Mouse (Mus musculus): ENCODE data around the gene 0610040J01Rik. TPM values are rescaled to one million over a fixed set of nuclear protein-coding genes. Genes with fewer than 3 reads are reported as not detected.

The 0610040J01Rik gene
- polyA plus RNA-seq, 1 experiment, result 0.91 TPM

DNA sequence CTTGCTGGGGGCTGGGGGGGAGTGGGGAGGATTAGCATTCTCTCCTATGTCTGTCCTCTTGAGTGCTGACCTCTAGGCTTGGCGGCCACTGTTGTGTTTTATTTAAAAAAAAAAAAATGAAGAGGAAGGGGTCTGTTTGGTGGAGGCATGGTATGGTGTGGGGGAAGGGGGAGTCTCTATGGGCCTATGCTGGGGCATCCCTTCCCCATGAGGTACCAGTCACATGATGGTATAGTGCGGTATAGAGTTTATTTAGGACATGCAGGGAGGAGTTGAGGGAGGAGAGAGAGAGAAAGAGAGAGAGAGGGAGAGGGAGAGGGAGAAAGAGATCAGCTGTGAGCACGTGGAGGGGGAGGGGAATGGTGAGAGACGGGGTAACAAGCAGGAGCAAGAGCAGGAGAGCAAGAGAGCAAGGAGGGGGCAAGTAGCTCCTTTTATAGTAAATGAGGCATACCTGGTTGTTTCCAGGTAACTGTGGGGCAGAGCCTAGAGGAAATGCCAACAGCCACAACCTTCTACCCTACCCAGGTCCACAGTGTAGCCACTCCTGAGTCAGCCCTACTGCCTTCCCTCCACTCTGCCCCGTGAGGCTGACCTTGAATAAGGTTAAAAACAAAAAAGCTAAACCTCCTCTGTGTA, 15.4 kb downstream of the 0610040J01Rik start:
- H3K4me3 ChIP-seq (ENCODE audit: insufficient read depth, low read length), result peak overlapping the region; percentile 43
- peaks cover 41% of the 10 kb centered on the region for H3K4me1 ChIP-seq (ENCODE audit: control insufficient read depth, insufficient read depth, low read length)
- peak overlapping the region; percentile 93 for H3K27ac ChIP-seq (ENCODE audit: insufficient read depth, low read depth, low read length)
- no peak for TF ChIP-seq CTCF (IDR thresholded peaks at IDR 0.05; ENCODE audit: low read depth, low read length)
- no peak for TF ChIP-seq POLR2A (IDR thresholded peaks at IDR 0.05; ENCODE audit: borderline replicate concordance, low read depth, low read length)

DNA sequence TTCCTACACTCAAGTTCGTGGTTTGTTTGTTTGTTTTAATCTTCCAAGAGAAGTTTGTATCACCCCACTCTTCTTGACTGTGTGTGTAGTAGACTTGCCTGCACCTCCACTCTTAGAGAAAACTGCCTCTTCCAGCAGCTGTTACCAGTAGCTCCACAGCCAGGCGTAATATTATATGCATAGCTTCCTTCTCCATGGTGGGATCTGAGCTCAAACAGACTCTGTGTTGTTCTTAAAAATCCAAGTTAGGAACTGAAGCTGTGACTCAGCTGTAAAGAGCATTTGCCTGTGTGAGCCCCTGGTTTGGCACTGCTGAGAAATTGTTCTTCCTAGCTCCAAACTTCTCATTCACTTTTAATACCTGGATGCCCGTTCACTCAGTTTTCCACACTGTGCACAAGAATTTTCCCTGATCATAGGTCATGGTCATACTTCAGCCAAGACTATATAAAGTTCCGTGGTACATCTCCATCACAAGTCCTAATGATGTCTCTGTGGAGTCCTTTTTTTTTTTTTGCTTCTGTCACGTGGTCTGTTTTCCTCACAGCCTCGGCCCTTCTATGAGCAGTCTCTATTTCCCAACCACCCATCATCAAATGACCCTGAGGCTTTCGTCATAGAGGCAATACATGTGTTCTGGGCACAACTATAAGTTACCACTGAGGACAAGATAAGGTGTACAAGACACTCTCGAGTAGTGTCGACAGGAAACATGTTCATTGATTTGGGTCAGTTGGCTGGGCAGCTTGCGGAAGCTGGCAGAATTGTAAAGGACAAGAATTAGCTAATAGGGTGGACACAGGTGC, 16.4 kb downstream of the 0610040J01Rik start:
- Histone ChIP-seq H3K4me1 (ENCODE audit: control insufficient read depth, insufficient read depth, low read length) (peaks cover 41% of the 10 kb centered on the region), H3K4me3 (ENCODE audit: insufficient read depth, low read length) (no peak overlapping the region), H3K27ac (ENCODE audit: insufficient read depth, low read depth, low read length) (peak overlapping the region; percentile 31)
- no peak for TF ChIP-seq CTCF (IDR thresholded peaks at IDR 0.05; ENCODE audit: low read depth, low read length)
- no peak for TF ChIP-seq POLR2A (IDR thresholded peaks at IDR 0.05; ENCODE audit: borderline replicate concordance, low read depth, low read length)

DNA sequence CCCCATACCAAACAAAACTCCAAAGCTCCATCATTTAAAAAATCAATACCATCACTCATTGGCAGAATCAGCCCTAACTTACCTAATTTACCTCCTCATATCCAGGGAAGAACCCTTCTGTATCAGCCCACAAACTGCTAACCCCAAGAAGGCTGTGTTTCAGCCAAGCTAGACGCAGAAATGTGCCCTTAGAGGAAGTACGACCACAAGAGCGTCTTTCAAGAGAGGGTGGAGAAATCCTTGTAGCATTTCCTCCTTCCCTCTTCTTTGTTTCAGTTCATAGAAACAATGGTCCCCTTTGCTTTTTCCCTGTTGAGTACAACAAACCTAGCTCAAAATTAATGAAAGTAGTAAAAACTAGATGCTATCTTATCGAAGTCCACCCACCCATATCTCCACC, 18.9 kb downstream of the 0610040J01Rik start:
- H3K4me3 ChIP-seq (ENCODE audit: insufficient read depth, low read length), result no peak overlapping the region
- TF ChIP-seq POLR2A (IDR thresholded peaks at IDR 0.05; ENCODE audit: borderline replicate concordance, low read depth, low read length) (no peak), CTCF (IDR thresholded peaks at IDR 0.05; ENCODE audit: low read depth, low read length) (no peak)
- H3K4me1 ChIP-seq (ENCODE audit: control insufficient read depth, insufficient read depth, low read length), result peaks cover 37% of the 10 kb centered on the region
- peak overlapping the region; percentile 68 for H3K27ac ChIP-seq (ENCODE audit: insufficient read depth, low read depth, low read length)

DNA sequence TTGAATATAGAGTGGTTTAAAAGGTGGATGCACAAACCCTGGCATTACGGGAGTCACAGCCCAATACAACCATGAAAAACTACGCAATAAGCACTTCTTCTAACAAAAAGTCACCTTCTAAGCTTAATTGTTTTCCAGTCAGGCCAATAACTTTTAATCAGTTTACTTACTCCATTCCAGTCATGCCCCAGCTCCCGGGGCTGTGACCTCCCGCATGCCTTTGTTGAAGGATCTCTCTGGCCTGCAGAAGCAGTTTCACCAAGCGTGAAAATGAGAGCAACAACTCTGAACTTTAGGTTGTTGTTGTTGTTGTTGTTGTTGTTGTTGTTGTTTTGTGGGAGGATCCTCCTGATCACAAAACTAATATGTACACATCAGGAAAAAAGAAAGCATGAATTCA, 21.8 kb downstream of the 0610040J01Rik start:
- TF ChIP-seq POLR2A (IDR thresholded peaks at IDR 0.05; ENCODE audit: borderline replicate concordance, low read depth, low read length) (no peak), CTCF (IDR thresholded peaks at IDR 0.05; ENCODE audit: low read depth, low read length) (no peak)
- H3K27ac ChIP-seq (ENCODE audit: insufficient read depth, low read depth, low read length), result no peak overlapping the region

DNA sequence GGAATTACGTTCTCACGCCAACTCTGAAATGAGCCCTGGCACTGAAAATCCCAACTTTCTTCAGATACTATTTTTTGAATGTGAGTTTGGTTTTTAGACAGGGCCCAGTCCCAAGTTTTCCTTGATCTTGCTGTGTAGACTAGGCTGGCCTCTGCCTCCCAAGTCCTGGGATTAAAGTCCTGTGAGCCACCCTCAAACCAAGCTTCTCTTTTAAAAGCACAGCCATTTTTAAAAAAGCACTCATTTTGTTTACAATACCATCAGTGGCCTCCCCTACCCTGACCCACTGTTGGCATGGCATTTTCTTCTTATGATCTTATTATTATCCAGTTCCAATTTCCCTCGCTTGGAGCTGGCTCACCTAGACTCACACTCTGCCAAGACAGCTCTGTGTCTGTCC, 22.3 kb downstream of the 0610040J01Rik start:
- no peak for TF ChIP-seq POLR2A (IDR thresholded peaks at IDR 0.05; ENCODE audit: borderline replicate concordance, low read depth, low read length)
- TF ChIP-seq CTCF (IDR thresholded peaks at IDR 0.05; ENCODE audit: low read depth, low read length), result no peak
- Histone ChIP-seq H3K4me3 (ENCODE audit: insufficient read depth, low read length) (no peak overlapping the region), H3K4me1 (ENCODE audit: control insufficient read depth, insufficient read depth, low read length) (peaks cover 25% of the 10 kb centered on the region), H3K27ac (ENCODE audit: insufficient read depth, low read depth, low read length) (no peak overlapping the region)

More for the DNA sequence above, 21.8 kb downstream of the 0610040J01Rik start:
- Histone ChIP-seq H3K4me1 (ENCODE audit: control insufficient read depth, insufficient read depth, low read length) (peaks cover 26% of the 10 kb centered on the region), H3K4me3 (ENCODE audit: insufficient read depth, low read length) (no peak overlapping the region)

DNA sequence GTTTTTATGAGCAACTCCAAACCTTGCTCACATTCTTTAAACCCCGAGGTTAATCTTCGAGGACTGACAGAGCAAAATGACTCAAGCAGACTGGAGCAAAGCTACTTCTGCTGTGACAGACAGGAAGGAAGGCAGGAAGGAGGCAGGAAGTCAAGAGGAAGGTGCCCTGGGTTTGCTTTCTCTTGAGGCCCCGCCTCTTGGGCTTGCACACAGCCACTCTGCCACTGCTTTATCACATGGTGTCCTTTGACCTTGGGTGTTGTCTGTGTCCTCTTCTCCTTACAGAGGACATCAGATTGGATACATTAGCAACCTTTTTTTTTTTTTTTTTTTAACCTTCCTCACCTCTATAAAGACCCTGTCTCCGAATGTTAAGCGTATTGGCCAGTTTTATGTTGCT, 25.0 kb downstream of the 0610040J01Rik start:
- H3K4me3 ChIP-seq (ENCODE audit: insufficient read depth, low read length), result no peak overlapping the region
- H3K4me1 ChIP-seq (ENCODE audit: control insufficient read depth, insufficient read depth, low read length), result peaks cover 11% of the 10 kb centered on the region
- peak overlapping the region; percentile 16; the same call in 1 of the 2 replicates for H3K27ac ChIP-seq (ENCODE audit: insufficient read depth, low read depth, low read length)
- TF ChIP-seq POLR2A (IDR thresholded peaks at IDR 0.05; ENCODE audit: borderline replicate concordance, low read depth, low read length) (no peak), CTCF (IDR thresholded peaks at IDR 0.05; ENCODE audit: low read depth, low read length) (no peak)

DNA sequence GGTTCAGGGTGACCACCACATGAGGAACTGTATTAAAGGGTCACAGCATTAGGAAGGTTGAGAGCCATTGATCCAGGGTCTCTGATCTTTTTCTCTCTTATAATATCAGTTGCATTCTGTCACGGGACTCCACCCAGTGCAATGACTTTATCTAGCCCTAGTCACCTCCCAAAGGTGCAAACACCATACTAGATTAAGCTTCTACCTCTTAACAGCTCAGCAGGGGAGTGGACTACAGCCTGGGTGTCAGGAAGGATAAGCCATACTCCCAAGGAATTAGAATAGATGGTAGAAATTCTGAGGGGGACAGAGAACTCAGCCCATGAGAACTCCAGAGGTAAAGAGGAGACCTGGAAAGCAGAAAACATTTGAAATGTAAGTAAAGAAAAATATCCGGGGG, 25.7 kb downstream of the 0610040J01Rik start:
- no peak for TF ChIP-seq POLR2A (IDR thresholded peaks at IDR 0.05; ENCODE audit: borderline replicate concordance, low read depth, low read length)
- no peak overlapping the region for H3K4me3 ChIP-seq (ENCODE audit: insufficient read depth, low read length)
- no peak overlapping the region for H3K27ac ChIP-seq (ENCODE audit: insufficient read depth, low read depth, low read length)
- H3K4me1 ChIP-seq (ENCODE audit: control insufficient read depth, insufficient read depth, low read length), result peaks cover 11% of the 10 kb centered on the region

DNA sequence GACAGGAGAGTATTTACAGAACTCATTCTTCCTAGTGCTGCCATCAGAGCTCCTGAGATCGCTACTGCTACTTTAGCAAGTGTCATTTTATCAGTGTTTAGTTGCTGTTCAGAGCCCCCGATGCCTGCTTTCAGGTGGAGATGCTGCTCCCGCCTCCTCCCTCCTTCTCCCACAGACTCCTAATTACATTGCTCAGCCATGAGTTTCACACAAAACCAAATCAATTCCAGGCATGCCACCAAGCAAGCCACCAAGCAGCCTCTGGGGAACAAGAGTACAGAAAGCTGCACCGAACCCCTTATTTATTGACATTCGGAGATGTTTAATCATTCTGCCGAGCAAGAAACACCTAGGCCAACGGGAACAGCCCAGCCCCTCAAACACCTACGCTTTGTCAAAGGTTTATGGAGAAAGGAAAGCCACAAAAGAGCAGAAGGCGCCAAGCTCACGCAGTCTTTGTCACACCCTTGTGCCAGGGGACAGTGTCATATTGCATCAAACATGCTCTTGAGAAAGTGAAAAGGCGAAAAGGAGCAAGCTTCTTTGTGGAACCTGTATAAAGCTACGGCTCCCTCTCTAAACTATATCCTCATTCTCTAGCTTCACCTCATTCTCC, 27.7 kb downstream of the 0610040J01Rik start:
- peaks cover 11% of the 10 kb centered on the region for H3K4me1 ChIP-seq (ENCODE audit: control insufficient read depth, insufficient read depth, low read length)
- H3K27ac ChIP-seq (ENCODE audit: insufficient read depth, low read depth, low read length), result no peak overlapping the region
- no peak for TF ChIP-seq CTCF (IDR thresholded peaks at IDR 0.05; ENCODE audit: low read depth, low read length)
- TF ChIP-seq POLR2A (IDR thresholded peaks at IDR 0.05; ENCODE audit: borderline replicate concordance, low read depth, low read length), result no peak
- no peak overlapping the region for H3K4me3 ChIP-seq (ENCODE audit: insufficient read depth, low read length)

DNA sequence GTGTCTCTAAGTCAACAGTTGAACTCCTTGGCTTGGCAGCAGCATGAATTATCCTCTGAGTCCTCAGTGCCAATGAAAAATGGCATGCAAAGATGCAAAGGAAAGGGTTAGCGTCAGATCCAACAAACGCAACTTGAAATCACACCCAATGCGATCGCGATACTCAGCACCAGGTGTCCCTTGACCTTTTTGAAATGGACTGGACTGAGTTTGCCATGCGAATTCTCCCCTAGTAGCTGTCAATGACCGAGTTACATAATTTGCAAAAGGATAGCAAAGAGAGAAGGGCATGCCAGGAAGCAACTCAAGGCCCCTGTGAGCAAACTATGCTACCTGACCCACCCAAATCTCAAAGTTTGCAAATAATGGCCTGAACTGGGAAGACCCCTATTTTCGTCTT, 34.9 kb downstream of the 0610040J01Rik start:
- H3K4me1 ChIP-seq (ENCODE audit: control insufficient read depth, insufficient read depth, low read length), result no peaks in the 10 kb centered on the region
- H3K4me3 ChIP-seq (ENCODE audit: insufficient read depth, low read length), result no peak overlapping the region
- TF ChIP-seq CTCF (IDR thresholded peaks at IDR 0.05; ENCODE audit: low read depth, low read length), result no peak
- TF ChIP-seq POLR2A (IDR thresholded peaks at IDR 0.05; ENCODE audit: borderline replicate concordance, low read depth, low read length), result no peak
- H3K27ac ChIP-seq (ENCODE audit: insufficient read depth, low read depth, low read length), result no peak overlapping the region

Measured in bone marrow macrophage, adult 2 months (primary cell).